Mouse (Mus musculus): ENCODE results near the gene Mlst8. TPM values are rescaled to one million over a fixed set of nuclear protein-coding genes. Genes with fewer than 3 reads are reported as not detected.

The Mlst8 gene
- polyA plus RNA-seq, 1 experiment from 2014 or later, result 30.3 TPM

- Histone ChIP-seq H3K4me1 (ENCODE audit: control insufficient read depth, insufficient read depth, low read length) (no peaks in the 10 kb centered on the region), H3K9me3 (ENCODE audit: control insufficient read depth, low read length) (no peaks in the 10 kb centered on the region), H3K4me2 (ENCODE audit: low read depth, severe bottlenecking) (no peak overlapping the region), H3K36me3 (ENCODE audit: control insufficient read depth, insufficient read depth, low read length) (peaks cover 22% of the 10 kb centered on the region), H3K4me3 (ENCODE audit: low read depth, low read length) (no peak overlapping the region), H3K27me3 (ENCODE audit: control insufficient read depth, insufficient read depth, low read length) (no peaks in the 10 kb centered on the region), H3K27ac (replicated peaks; ENCODE audit: low read depth, low read length) (no peak overlapping the region), H3K9ac (ENCODE audit: low read length) (no peak overlapping the region)
- ATAC-seq (ENCODE audit: insufficient number of reproducible peaks, low FRiP score, low TSS enrichment, low read depth), result 0 out of 2 replicates have a peak, but pooled peaks have one; percentile 40
- DNase-seq (ENCODE audit: low spot score), result peak; percentile 74
- 64% methylated on average over 5 of the region's 5 CpGs for WGBS
These were observed 34.7 kb upstream of the Mlst8 start for GRCm38 (mm10) chr17:24513609-24514008.

- H3K4me3 ChIP-seq (ENCODE audit: low read depth, low read length), result no peak overlapping the region
- no peaks in the 10 kb centered on the region for H3K9me3 ChIP-seq (ENCODE audit: control insufficient read depth, low read length)
- H3K4me1 ChIP-seq (ENCODE audit: control insufficient read depth, insufficient read depth, low read length), result peaks cover 3% of the 10 kb centered on the region; the same call in 1 of the 2 replicates
- H3K9ac ChIP-seq (ENCODE audit: low read length), result no peak overlapping the region
- H3K4me2 ChIP-seq (ENCODE audit: low read depth, severe bottlenecking), result no peak overlapping the region
- WGBS, result 86% methylated on average over 12 of the region's 12 CpGs
- peaks cover 16% of the 10 kb centered on the region for H3K36me3 ChIP-seq (ENCODE audit: control insufficient read depth, insufficient read depth, low read length)
- ATAC-seq (ENCODE audit: insufficient number of reproducible peaks, low FRiP score, low TSS enrichment, low read depth) (no peak), DNase-seq (ENCODE audit: low spot score) (no peak)
- peaks cover 2% of the 10 kb centered on the region; the same call in 1 of the 2 replicates for H3K27me3 ChIP-seq (ENCODE audit: control insufficient read depth, insufficient read depth, low read length)
- no peak overlapping the region for H3K27ac ChIP-seq (replicated peaks; ENCODE audit: low read depth, low read length)
These were observed 29.1 kb upstream of the Mlst8 start for GRCm38 (mm10) chr17:24507806-24508460.

- Histone ChIP-seq H3K27ac (replicated peaks; ENCODE audit: low read depth, low read length) (no peak overlapping the region), H3K36me3 (ENCODE audit: control insufficient read depth, insufficient read depth, low read length) (peaks cover 16% of the 10 kb centered on the region), H3K4me3 (ENCODE audit: low read depth, low read length) (no peak overlapping the region), H3K4me2 (ENCODE audit: low read depth, severe bottlenecking) (no peak overlapping the region), H3K9ac (ENCODE audit: low read length) (peak overlapping the region; percentile 9; the same call in 1 of the 2 replicates), H3K4me1 (ENCODE audit: control insufficient read depth, insufficient read depth, low read length) (peaks cover 3% of the 10 kb centered on the region; the same call in 1 of the 2 replicates), H3K27me3 (ENCODE audit: control insufficient read depth, insufficient read depth, low read length) (peaks cover 2% of the 10 kb centered on the region; the same call in 1 of the 2 replicates), H3K9me3 (ENCODE audit: control insufficient read depth, low read length) (no peaks in the 10 kb centered on the region)
- 52% methylated on average over 15 of the region's 19 CpGs for WGBS
- ATAC-seq (ENCODE audit: insufficient number of reproducible peaks, low FRiP score, low TSS enrichment, low read depth) (no peak), DNase-seq (ENCODE audit: low spot score) (no peak)
These were observed 28.3 kb upstream of the Mlst8 start for GRCm38 (mm10) chr17:24507129-24507664.

- no peak overlapping the region for H3K4me3 ChIP-seq (ENCODE audit: low read depth, low read length)
- ATAC-seq (ENCODE audit: insufficient number of reproducible peaks, low FRiP score, low TSS enrichment, low read depth), result no peak
- H3K27ac ChIP-seq (replicated peaks; ENCODE audit: low read depth, low read length), result no peak overlapping the region
- 23% methylated on average over 36 of the region's 36 CpGs for WGBS
- H3K9me3 ChIP-seq (ENCODE audit: control insufficient read depth, low read length), result no peaks in the 10 kb centered on the region
- 0 out of 2 replicates have a peak overlapping the region, but pooled peaks have one; percentile 7 for H3K9ac ChIP-seq (ENCODE audit: low read length)
- peaks cover 3% of the 10 kb centered on the region; the same call in 1 of the 2 replicates for H3K4me1 ChIP-seq (ENCODE audit: control insufficient read depth, insufficient read depth, low read length)
- peaks cover 2% of the 10 kb centered on the region; the same call in 1 of the 2 replicates for H3K27me3 ChIP-seq (ENCODE audit: control insufficient read depth, insufficient read depth, low read length)
- peak overlapping the region; percentile 22; the same call in 1 of the 2 replicates for H3K4me2 ChIP-seq (ENCODE audit: low read depth, severe bottlenecking)
- peaks cover 16% of the 10 kb centered on the region for H3K36me3 ChIP-seq (ENCODE audit: control insufficient read depth, insufficient read depth, low read length)
- peak; percentile 35 for DNase-seq (ENCODE audit: low spot score)
These were observed 27.6 kb upstream of the Mlst8 start for GRCm38 (mm10) chr17:24506332-24507070.

GRCm38 (mm10) chr17:24505286-24505955, 26.5 kb upstream of the Mlst8 start:
- Histone ChIP-seq H3K9ac (ENCODE audit: low read length) (no peak overlapping the region), H3K4me2 (ENCODE audit: low read depth, severe bottlenecking) (no peak overlapping the region), H3K4me3 (ENCODE audit: low read depth, low read length) (no peak overlapping the region), H3K9me3 (ENCODE audit: control insufficient read depth, low read length) (no peaks in the 10 kb centered on the region), H3K27ac (replicated peaks; ENCODE audit: low read depth, low read length) (no peak overlapping the region), H3K36me3 (ENCODE audit: control insufficient read depth, insufficient read depth, low read length) (peaks cover 13% of the 10 kb centered on the region), H3K27me3 (ENCODE audit: control insufficient read depth, insufficient read depth, low read length) (peaks cover 2% of the 10 kb centered on the region; the same call in 1 of the 2 replicates), H3K4me1 (ENCODE audit: control insufficient read depth, insufficient read depth, low read length) (peaks cover 3% of the 10 kb centered on the region; the same call in 1 of the 2 replicates)
- DNase-seq (ENCODE audit: low spot score) (no peak), ATAC-seq (ENCODE audit: insufficient number of reproducible peaks, low FRiP score, low TSS enrichment, low read depth) (no peak)
- whole genome bisulfite sequencing, result 91% methylated on average over 30 of the region's 30 CpGs

- Histone ChIP-seq H3K4me2 (ENCODE audit: low read depth, severe bottlenecking) (no peak overlapping the region), H3K9ac (ENCODE audit: low read length) (no peak overlapping the region), H3K27me3 (ENCODE audit: control insufficient read depth, insufficient read depth, low read length) (peaks cover 2% of the 10 kb centered on the region; the same call in 1 of the 2 replicates), H3K27ac (replicated peaks; ENCODE audit: low read depth, low read length) (no peak overlapping the region), H3K9me3 (ENCODE audit: control insufficient read depth, low read length) (no peaks in the 10 kb centered on the region), H3K36me3 (ENCODE audit: control insufficient read depth, insufficient read depth, low read length) (peaks cover 5% of the 10 kb centered on the region; the same call in 1 of the 2 replicates), H3K4me3 (ENCODE audit: low read depth, low read length) (no peak overlapping the region), H3K4me1 (ENCODE audit: control insufficient read depth, insufficient read depth, low read length) (peaks cover 3% of the 10 kb centered on the region; the same call in 1 of the 2 replicates)
- no peak for ATAC-seq (ENCODE audit: insufficient number of reproducible peaks, low FRiP score, low TSS enrichment, low read depth)
- WGBS, result 87% methylated on average over 10 of the region's 10 CpGs
- no peak for DNase-seq (ENCODE audit: low spot score)
These were observed 25.2 kb upstream of the Mlst8 start for GRCm38 (mm10) chr17:24504085-24504484.

- ATAC-seq (ENCODE audit: insufficient number of reproducible peaks, low FRiP score, low TSS enrichment, low read depth) (no peak), DNase-seq (ENCODE audit: low spot score) (no peak)
- WGBS, result 44% methylated on average over 11 of the region's 11 CpGs
- H3K4me1 ChIP-seq (ENCODE audit: control insufficient read depth, insufficient read depth, low read length), result peaks cover 3% of the 10 kb centered on the region; the same call in 1 of the 2 replicates
- no peak overlapping the region for H3K4me3 ChIP-seq (ENCODE audit: low read depth, low read length)
- peaks cover 2% of the 10 kb centered on the region; the same call in 1 of the 2 replicates for H3K36me3 ChIP-seq (ENCODE audit: control insufficient read depth, insufficient read depth, low read length)
- peaks cover 2% of the 10 kb centered on the region; the same call in 1 of the 2 replicates for H3K27me3 ChIP-seq (ENCODE audit: control insufficient read depth, insufficient read depth, low read length)
- peak overlapping the region; percentile 7; the same call in 1 of the 2 replicates for H3K4me2 ChIP-seq (ENCODE audit: low read depth, severe bottlenecking)
- no peak overlapping the region for H3K9ac ChIP-seq (ENCODE audit: low read length)
- H3K27ac ChIP-seq (replicated peaks; ENCODE audit: low read depth, low read length), result no peak overlapping the region
- H3K9me3 ChIP-seq (ENCODE audit: control insufficient read depth, low read length), result no peaks in the 10 kb centered on the region
These were observed 23.3 kb upstream of the Mlst8 start for GRCm38 (mm10) chr17:24502208-24502607.

- Histone ChIP-seq H3K27ac (replicated peaks; ENCODE audit: low read depth, low read length) (no peak overlapping the region), H3K4me3 (ENCODE audit: low read depth, low read length) (no peak overlapping the region), H3K4me2 (ENCODE audit: low read depth, severe bottlenecking) (no peak overlapping the region), H3K9ac (ENCODE audit: low read length) (no peak overlapping the region), H3K4me1 (ENCODE audit: control insufficient read depth, insufficient read depth, low read length) (no peaks in the 10 kb centered on the region), H3K36me3 (ENCODE audit: control insufficient read depth, insufficient read depth, low read length) (no peaks in the 10 kb centered on the region), H3K9me3 (ENCODE audit: control insufficient read depth, low read length) (no peaks in the 10 kb centered on the region), H3K27me3 (ENCODE audit: control insufficient read depth, insufficient read depth, low read length) (no peaks in the 10 kb centered on the region; the same call in 1 of the 2 replicates)
- DNase-seq (ENCODE audit: low spot score) (no peak), ATAC-seq (ENCODE audit: insufficient number of reproducible peaks, low FRiP score, low TSS enrichment, low read depth) (no peak)
- WGBS, result 90% methylated on average over 1 of the region's 1 CpGs
These were observed 17.1 kb upstream of the Mlst8 start for GRCm38 (mm10) chr17:24496026-24496425.
